Mouse (Mus musculus) adrenal gland, postnatal 10 days (tissue): ENCODE results near the gene Mrpl14. TPM values are rescaled to one million over a fixed set of nuclear protein-coding genes. Genes with fewer than 3 reads are reported as not detected.
A peak's percentile ranks its signal among the peaks of the same experiment; 100 is the strongest.

Source experiments
- DNase-seq: peaks from one replicate; pipeline ENCODE4 v3.0.0; 2021; ENCODE audit warnings: mixed read lengths
- total RNA-seq, 2 experiments: library from RNA; stranded (reverse); gene quantifications; 2 replicates each; pipeline ENCODE4 v1.2.3; 2021

The Mrpl14 gene
- total RNA-seq, 2 experiments from 2014 or later: 131 to 137 TPM

- DNase-seq: no peak
Observed at GRCm38 (mm10) chr17:45686716-45687115, 594 bp downstream of the Mrpl14 start, which contains the start of gene Tmem63b. Tmem63b (minus strand) TSS chr17:45686905.

DNA sequence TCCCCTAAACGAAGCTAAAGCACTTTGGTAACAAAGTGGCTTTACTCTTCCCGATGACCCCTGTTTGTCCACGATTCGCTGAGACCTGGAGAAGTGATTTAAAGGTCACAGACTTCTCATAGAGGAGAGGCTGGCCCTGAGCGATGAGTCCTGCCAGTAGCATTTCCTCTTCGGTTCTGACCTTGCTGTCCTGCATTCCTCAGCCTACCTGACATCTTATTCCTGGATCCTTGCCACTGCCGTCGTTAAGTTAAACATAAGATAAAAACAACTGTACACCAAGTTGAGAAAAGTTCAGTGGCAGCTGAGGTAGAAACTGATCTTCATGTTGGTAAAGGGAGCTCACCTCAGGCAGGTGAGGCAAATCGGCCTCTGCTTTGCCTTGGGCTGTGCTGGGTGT lies 3.0 kb downstream of the Mrpl14 start:
- DNase-seq: no peak

DNA sequence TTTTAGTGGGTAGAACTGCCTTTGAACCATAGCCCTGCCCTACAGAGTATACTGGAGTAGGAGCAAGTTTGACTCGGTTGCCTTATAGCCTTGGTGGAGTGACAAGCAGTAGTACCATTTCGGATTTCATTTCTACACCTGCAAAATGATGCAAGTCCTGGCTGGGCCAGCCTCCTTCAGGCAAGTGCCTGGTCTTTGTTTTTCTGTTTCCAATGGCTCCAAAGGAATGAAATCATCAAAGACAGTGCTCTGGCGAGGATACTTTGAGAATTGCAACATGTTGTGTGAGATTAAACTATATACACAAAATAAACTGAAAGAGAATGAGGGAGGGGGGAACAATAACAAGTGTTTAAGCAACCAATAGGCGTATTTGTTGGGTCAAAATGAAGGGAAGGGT lies 3.9 kb downstream of the Mrpl14 start:
- DNase-seq: no peak

- DNase-seq: no peak
Observed at GRCm38 (mm10) chr17:45692159-45692558, 6.0 kb downstream of the Mrpl14 start.

DNA sequence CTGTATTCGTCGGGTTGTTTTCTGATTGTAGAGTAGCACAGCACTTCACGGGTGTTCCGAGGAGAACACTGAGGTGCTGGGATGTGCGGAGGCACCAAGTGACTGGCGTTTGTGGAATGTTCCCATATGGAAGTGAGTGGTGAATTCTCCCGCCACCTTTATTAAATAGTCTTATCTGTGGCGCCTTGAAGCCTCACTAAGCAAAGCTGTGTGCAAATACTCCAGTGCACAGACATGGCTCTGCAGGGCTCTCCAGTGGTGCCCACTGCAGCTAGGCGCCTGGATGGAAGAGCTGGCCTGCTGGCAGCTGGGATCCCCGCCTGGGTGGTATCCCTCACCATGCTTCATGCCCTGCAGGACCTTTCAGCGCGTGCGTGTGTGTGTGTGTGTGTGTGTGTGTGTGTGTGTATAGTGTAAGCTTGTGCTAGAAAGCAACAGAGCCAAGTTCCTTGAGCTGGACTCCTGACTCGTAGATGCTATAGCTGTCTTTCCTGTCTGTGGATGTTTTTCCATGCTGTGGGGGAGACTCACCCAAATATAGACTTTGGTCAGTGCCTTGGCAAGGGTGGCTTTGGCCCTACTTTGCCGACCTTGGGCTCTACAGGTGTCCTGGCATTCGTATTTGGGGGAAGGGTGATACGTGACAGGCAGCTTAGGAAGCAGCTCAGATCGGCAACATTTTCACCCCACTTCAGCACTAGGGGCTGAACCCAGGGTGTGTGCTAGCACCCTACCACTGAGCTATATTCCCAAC lies 7.9 kb downstream of the Mrpl14 start:
- DNase-seq: no peak

GRCm38 (mm10) chr17:45695227-45696120 lies 9.4 kb downstream of the Mrpl14 start:
- DNase-seq: no peak

DNA sequence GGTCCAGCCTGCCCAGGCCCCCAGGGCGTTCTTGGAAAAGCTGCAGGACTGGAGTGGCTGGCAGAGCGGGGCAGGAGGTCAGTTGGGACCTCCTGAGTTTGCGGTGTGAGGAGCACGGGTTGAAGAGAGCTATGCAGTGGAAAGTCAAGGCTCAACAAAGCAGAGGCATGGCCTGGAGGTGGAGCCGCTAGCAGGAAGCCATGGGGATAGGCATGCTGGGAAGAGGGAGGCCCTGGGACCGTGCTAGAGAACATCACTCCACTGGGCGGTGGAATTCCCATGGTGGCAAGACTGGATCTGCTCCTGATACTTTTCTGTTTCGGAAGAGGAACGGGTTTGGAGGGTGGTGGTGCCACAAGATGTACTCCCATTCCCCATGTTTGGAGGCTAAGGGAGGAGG lies 10.9 kb downstream of the Mrpl14 start:
- DNase-seq: no peak

- no peak for DNase-seq
Observed at GRCm38 (mm10) chr17:45698368-45698767, 12.2 kb downstream of the Mrpl14 start.

DNA sequence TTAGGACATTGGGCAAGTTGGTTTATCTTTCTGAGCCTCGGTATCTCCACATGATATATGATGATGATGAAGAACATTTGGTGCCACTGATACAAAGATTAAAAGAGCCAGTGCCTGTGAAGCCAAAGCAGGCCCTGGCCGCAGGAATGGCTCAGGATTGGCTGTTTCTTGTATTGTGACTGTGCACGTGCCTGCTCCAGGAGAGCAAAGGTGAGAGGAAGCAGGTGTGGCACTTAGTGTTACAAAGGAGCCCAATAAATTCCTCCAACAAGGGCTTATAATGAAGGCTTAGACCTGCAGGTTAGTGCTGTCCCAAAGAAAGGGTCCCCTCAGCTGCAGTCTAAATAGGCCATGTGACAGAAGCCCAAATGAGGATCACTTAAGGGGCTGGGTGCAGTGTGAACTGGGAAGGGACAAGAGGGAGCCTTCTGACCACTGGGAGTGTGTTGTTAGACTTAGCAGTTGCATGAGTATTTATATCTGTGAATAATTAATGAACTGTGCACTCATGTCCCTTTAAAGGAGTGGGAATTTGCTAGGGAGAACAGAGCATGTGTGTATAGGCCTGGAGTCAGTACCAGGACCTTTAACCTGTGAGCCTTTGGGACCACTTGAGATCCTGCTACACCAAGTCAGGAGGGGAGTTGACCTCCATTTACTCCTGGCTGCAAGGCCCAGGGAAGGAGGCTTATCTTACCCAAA lies 13.1 kb downstream of the Mrpl14 start:
- no peak for DNase-seq

- no peak for DNase-seq
Observed at GRCm38 (mm10) chr17:45700496-45701235, 14.5 kb downstream of the Mrpl14 start.

GRCm38 (mm10) chr17:45701236-45701591 lies 15.1 kb downstream of the Mrpl14 start:
- DNase-seq: no peak

GRCm38 (mm10) chr17:45702254-45702653 lies 16.1 kb downstream of the Mrpl14 start:
- DNase-seq: no peak

DNA sequence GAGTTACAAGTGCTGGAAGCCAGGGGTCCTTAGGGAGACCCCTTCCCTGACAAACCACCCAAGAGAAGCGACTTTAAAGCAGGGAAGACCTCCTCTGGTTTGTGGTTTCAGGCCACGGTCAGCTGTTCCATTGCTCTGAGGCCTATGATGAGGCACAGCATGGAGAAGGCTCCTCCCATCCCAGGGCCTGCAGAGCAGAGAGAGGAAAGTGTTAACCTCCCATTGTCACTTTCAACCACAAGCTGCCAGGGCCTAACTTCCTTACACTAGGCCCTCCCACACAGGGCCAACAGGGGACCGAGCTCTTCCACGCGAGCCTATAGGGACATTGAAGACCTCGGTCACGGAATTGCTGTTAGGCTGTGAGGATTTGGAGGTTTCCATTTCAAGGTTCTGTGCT lies 17.1 kb downstream of the Mrpl14 start:
- DNase-seq: no peak

- DNase-seq: no peak
Observed at GRCm38 (mm10) chr17:45706796-45707195, 20.7 kb downstream of the Mrpl14 start.

DNA sequence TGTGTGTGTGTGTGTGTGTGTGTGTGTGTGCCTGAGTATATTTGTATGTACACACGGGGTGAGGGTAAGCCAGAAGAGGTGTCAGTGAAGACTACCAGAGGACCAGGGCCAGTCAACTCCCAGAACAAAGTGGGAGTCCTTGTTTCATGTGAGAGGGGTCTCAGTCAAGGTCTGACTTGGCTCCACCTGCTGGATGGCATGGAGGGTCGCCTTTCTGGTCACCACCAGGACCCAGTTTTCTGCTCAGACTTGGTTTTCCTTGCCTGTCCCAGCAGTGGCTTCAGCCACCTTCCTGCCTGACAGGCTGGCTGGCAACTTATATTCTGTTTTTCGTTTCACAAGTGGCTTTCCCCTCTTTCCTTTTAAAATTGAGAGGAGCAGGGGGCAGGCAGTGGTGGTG lies 21.3 kb downstream of the Mrpl14 start:
- DNase-seq: no peak

- no peak for DNase-seq
Observed at GRCm38 (mm10) chr17:45708179-45708578, 22.1 kb downstream of the Mrpl14 start.

DNA sequence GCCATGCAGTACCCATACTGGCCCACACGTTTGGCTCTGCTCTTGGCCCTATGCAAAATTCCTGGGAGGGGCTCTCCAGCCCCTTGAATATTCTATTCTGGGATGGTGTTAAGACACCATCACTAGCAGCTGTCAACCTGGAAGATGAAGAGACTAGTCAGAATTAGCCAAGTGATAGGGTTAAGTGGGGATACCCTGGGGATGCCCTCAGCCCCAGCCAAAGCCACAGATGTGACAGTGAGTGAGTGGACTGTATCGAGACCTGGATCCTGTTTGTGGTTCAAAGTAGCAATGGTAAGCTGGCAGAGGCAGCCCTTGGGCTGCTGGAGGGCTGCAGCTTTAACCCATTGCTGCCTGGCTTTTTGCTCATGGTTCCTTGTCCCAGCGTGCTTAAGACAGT lies 23.7 kb downstream of the Mrpl14 start:
- no peak for DNase-seq

GRCm38 (mm10) chr17:45710407-45710806 lies 24.3 kb downstream of the Mrpl14 start:
- no peak for DNase-seq

- no peak for DNase-seq
Observed at GRCm38 (mm10) chr17:45711525-45711924, 25.4 kb downstream of the Mrpl14 start.

GRCm38 (mm10) chr17:45718323-45718722 lies 32.2 kb downstream of the Mrpl14 start:
- DNase-seq: peak; percentile 84

DNA sequence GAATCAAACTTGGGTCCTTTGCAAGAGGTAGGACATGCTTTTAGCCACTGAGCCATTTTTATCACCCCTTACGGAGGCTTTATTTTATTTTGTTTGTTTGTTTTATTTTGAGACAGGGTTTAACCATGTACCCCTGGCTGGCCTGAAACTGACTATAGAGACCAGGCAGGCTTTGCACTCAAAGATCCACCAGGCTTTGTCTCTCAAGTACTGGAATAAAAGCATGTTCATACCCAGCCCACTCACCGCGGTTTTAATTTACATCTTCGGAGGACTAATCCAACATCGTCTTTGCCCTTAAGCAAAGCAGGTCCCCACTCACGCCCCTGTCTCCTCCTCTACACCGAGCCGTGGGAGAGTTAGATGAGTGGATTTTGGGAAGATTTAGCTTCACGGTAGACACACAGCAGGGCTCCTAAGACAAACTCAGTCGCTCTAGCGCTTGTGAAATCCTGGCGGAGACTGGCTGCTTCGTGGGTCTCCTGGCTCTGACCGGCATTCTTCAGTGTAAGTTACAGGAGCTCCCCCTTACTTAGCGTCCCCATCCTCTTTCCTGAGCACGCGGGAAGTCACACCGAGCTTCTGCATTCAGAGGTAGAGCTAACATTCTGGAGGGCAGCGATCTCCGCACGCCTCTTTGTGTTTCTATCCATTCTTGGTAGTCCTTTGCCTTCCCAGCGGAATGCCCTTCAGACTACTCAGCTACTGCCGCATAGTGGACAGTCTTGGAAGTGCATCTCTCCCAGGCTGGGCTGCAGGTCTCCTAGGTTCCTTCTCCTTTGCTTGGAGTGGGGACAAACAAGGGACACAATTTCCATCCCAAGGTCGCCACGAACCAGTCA lies 37.8 kb downstream of the Mrpl14 start:
- peak; percentile 89 for DNase-seq
